Mouse (Mus musculus) liver, adult (tissue): ENCODE measurements around the gene Bola3.

Experiments used
- GATA4 ChIP-seq: IDR thresholded peaks from 2 replicates; pipeline ENCODE4 v1.6.1; 2014; ENCODE audit warnings: mild to moderate bottlenecking, low read length; ENCODE audit not compliant: insufficient replicate concordance

Bola3 gene

DNA sequence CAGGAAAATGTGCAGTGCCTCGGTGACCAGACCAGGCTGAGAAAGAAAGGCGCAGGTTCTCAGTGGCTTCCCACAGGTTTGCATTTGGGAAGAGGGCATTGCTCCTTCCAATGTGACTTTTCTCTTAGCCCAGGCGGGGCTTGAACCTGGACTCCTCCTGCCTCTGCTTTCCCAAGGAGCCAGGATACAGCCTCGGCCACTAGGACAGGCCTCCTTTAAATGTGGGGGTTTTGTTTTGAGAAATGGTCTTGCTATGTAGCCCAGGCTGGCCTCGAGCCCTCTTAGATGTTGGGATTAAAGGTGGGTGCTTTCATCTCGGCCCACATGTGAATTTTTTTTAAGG lies 22.6 kb upstream of the Bola3 start:
- no peak for TF ChIP-seq GATA4

DNA sequence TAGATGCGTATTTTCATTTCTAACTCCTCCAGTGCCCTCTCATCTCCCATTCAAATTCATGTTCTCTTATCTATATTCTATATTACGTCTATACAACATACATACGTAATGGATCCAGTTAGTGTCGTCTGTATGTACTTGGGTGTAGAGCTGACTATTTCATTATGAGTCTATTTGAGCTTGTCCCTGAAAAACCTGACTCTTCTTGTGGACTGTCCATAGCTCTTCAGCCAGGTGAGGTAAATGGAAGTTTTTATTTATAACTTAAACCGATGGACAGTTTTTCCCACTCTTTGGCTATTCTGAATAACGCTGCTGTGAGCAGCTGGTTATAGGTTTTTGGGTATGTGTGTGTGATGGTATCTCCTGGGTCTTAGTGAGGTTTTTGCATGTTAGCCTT lies 22.2 kb upstream of the Bola3 start:
- no peak for TF ChIP-seq GATA4

GRCm38 (mm10) chr6:83327591-83328190 lies 21.3 kb upstream of the Bola3 start:
- no peak for TF ChIP-seq GATA4

GRCm38 (mm10) chr6:83341387-83341786 lies 7.6 kb upstream of the Bola3 start:
- no peak for TF ChIP-seq GATA4

GRCm38 (mm10) chr6:83342957-83343356 lies 6.0 kb upstream of the Bola3 start:
- TF ChIP-seq GATA4: no peak

DNA sequence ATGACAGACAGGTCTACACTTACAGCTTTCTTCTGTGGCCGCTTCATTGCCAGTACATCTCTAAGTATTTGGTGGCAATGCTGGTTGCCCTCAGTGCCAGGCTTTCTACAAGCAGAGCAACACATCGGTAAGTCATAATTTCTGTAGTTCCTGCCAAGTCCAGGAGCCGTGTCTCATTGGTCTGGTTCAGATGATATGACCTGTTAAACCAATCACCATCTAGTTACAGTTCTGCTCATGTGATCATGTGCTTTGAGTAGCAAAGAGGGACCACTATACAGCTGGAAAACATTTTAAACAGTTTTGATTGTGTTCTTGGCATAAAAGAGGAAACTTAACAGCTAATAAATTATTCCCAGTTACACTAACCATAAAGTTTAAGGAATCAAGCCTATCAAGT lies 1.0 kb upstream of the Bola3 start:
- TF ChIP-seq GATA4: no peak

GRCm38 (mm10) chr6:83349274-83349958 lies 469 bp downstream of the Bola3 start:
- no peak for TF ChIP-seq GATA4

DNA sequence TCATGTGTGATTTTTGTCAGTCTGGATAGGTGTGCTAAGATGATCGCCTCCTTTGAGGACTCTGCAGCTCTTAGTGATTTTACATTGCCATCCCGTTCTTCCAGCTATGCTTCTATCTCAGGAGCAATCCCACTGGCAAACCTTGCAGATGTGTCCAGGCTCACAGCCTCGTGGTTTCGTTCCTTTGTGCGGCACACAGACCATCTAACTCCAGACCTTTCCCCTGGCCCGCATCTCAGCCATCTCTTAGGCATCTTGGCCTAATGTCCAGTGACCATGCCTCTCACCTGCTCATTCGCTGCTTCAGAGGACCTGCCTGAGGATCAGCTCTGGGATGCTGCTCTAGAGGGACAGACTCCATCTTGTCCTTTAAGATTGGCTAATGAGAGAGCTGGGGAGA lies 1.2 kb downstream of the Bola3 start:
- no peak for TF ChIP-seq GATA4

DNA sequence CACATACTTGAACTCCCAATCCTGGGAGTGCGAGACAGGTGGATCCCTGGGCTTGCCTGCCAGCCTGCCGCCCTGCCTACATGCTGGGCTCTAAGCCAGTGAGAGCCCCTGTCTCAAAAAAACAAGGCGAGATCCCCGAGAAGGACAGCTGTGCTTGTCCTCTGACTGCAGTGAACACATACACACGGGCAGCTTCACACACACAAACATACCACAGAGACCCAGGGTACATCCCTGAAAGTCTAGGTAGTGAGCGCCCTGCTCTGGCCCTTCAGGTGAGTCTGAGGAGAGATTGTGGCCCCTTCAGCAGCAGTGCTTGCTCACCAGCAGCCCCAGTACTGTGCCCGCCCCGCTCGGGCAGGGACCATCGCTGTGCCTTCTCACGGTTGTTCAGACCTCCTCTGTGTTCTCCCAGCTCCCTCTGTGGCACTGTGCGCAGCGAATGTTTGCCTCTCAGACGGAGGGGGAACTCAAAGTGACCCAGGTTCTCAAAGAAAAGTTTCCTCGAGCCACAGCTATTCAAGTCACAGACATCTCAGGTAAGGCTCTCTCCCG lies 2.0 kb downstream of the Bola3 start:
- no peak for TF ChIP-seq GATA4

DNA sequence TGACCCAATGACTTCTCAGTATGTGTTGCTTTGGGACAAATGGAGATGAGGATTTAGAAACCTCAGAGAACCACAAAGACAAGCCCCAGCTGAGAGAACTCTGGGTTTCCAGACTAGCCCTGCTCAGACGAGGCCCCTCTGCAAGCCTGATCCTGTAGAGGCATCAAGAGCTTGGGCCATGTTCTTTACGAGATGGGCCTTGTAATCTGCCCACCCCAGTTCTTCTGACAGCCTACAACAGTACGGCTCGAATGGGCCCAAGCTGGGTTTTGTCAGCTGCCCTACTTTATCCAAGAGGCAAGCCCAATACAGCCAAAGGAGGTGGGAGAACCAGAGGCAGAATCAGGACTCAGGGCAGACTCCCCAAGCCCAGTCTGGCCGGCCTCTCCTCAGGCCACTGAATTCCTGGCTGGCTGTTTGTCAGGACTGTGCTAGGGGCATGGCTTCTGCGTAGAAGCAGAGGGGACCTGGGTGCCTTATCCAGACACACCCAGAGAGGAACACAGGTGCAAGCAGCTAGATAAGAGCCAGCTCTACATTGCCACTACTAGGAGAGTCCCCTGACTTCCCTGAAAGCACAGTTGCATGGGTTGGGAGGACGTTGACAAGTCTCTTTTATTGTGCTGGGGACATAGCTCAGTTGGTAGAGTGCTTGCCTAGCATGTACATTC lies 2.7 kb downstream of the Bola3 start:
- no peak for TF ChIP-seq GATA4

GRCm38 (mm10) chr6:83352666-83353410 lies 3.9 kb downstream of the Bola3 start:
- TF ChIP-seq GATA4: no peak

GRCm38 (mm10) chr6:83354856-83355781 lies 6.2 kb downstream of the Bola3 start:
- TF ChIP-seq GATA4: no peak

GRCm38 (mm10) chr6:83356569-83357138 lies 7.7 kb downstream of the Bola3 start:
- peak; percentile 57; the same call in 1 of the 2 replicates for TF ChIP-seq GATA4

- no peak for TF ChIP-seq GATA4
Measured at GRCm38 (mm10) chr6:83357436-83357835, 8.5 kb downstream of the Bola3 start.

DNA sequence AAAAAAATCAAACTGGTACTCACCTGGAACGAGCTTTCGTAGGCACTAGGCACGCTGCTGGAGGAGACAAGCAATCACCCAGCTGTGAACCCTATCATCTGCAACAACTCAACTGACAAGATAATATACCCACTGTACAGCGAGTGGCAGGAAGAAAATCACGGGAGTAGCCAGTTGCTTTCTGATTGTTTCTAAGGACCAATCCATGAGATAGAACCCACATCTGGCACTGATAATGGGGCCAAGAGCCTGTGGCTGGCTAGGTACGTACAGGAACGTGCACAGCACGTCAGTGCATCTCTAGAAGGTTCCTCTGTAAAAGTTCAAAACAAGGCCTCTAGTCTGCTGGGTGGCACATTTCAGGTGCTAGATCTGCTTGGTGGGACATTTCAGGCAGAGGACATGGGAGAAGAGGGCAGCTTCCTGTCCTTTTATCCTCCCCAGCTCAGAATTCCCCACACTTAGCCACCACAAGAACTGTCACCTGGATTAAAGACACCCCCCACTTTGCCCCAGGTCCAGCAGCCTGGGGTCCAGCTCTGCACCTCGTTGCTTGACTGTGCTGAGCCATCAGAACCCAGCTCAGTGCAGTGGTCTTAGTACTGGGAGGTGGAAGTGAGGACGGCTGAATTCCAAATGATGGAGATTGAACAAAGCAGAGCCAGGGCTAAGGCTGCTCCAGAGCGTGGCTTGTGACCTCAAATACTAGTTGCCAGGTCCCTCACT lies 12.7 kb downstream of the Bola3 start:
- no peak for TF ChIP-seq GATA4
